Mouse (Mus musculus) kidney, postnatal 0 days (tissue): ENCODE measurements at regions not wholly inside any gene's neighbourhood (a gene's known extent, or its start where the extent isn't known, plus 50 kb on each side); places are given as distances from the start of the nearest gene placed in this dataset.

Experiments used
- ATAC-seq: fragments of 200-750 bp; cut with Nextera tagmentation; replicated peaks from 2 replicates; pipeline ENCODE4 v1.8.0; 2017; ENCODE audit warnings: low read depth, moderate number of reproducible peaks, moderate TSS enrichment, moderate library complexity; ENCODE audit not compliant: low FRiP score
- DNase-seq: peaks from one replicate; pipeline ENCODE4 v3.0.0-alpha.2; 2016; ENCODE audit warnings: low spot score
- H3K27ac ChIP-seq: fragments of 300-500 bp; sonication (generic); 2 replicates; pipeline ENCODE4 v1.5.1; 2014; ENCODE audit warnings: mild to moderate bottlenecking
- H3K27me3 ChIP-seq: fragments of 300-500 bp; sonication (generic); 2 replicates; pipeline ENCODE4 v1.6.1; 2014; ENCODE audit warnings: low read length, mixed read lengths; ENCODE audit not compliant: insufficient read depth
- H3K36me3 ChIP-seq: fragments of 300-500 bp; sonication (generic); 2 replicates; pipeline ENCODE4 v1.6.1; 2014; ENCODE audit warnings: low read length, mixed read lengths; ENCODE audit not compliant: insufficient read depth
- H3K4me1 ChIP-seq: fragments of 300-500 bp; sonication (generic); replicated peaks from 2 replicates; pipeline ENCODE4 v1.6.1; 2014; ENCODE audit warnings: antibody characterized with exemption, low read length, mixed read lengths; ENCODE audit not compliant: insufficient read depth
- H3K4me2 ChIP-seq: fragments of 300-500 bp; sonication (generic); 2 replicates; pipeline ENCODE4 v1.6.1; 2014; ENCODE audit warnings: mild to moderate bottlenecking, low read length, moderate library complexity, mixed read lengths
- H3K4me3 ChIP-seq: fragments of 300-500 bp; sonication (generic); replicated peaks from 2 replicates; pipeline ENCODE4 v1.5.1; 2014; ENCODE audit warnings: low read depth, low read length
- H3K9ac ChIP-seq: fragments of 300-500 bp; sonication (generic); 2 replicates; pipeline ENCODE4 v1.6.1; 2014; ENCODE audit warnings: low read depth, low read length
- H3K9me3 ChIP-seq: fragments of 300-500 bp; sonication (generic); replicated peaks from 2 replicates; pipeline ENCODE4 v1.6.1; 2016; ENCODE audit warnings: low read length, inconsistent platforms, mixed read lengths
- CTCF ChIP-seq: IDR thresholded peaks from 2 replicates; pipeline ENCODE4 v1.5.1; 2016; ENCODE audit warnings: antibody characterized with exemption, low read depth, mild to moderate bottlenecking, moderate library complexity
- WGBS: fragments of 180-500 bp; shearing (Covaris S2); extraction: QIAGEN DNeasy Blood & Tissue Kit; methylation state at CpG from one replicate; pipeline ENCODE4 v1.1.7; 2014; 5-methylcytosine and 5-hydroxymethylcytosine counted together

GRCm38 (mm10) chr12:71619561-71619960, 211.3 kb upstream of the Daam1 start:
- Histone ChIP-seq H3K27ac (no peak overlapping the region), H3K36me3 (no peaks in the 10 kb centered on the region), H3K4me3 (no peak overlapping the region), H3K9ac (no peak overlapping the region), H3K27me3 (no peaks in the 10 kb centered on the region), H3K9me3 (no peaks in the 10 kb centered on the region), H3K4me2 (no peak overlapping the region), H3K4me1 (no peaks in the 10 kb centered on the region)
- no peak for DNase-seq
- no peak for ATAC-seq
- no peak for TF ChIP-seq CTCF
- 31% methylated on average over 4 of the region's 4 CpGs for WGBS

DNA sequence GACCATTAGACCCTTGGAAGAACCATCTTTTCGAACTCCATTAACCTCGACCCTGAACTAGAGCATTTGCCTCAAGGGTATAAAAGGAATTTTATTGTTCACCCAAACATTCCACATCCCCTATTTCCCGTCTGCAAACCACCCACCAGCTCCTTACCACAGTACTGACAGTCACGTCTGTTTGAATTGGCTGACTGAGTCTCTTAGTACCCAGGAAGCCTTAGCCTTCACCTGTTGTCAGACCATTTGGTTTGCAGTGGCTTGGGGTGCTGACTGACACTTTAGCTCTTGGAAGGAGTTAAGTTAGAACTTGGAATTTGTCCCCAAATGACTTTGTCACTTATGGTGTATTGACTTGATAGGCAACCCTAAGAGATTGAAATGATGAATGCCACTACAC, 209.3 kb upstream of the Daam1 start:
- no peak for TF ChIP-seq CTCF
- no peaks in the 10 kb centered on the region for H3K27me3 ChIP-seq
- H3K4me3 ChIP-seq = no peak overlapping the region
- no peaks in the 10 kb centered on the region for H3K9me3 ChIP-seq
- no peak for ATAC-seq
- H3K4me1 ChIP-seq = peaks cover 7% of the 10 kb centered on the region; the same call in 1 of the 2 replicates
- H3K27ac ChIP-seq = no peak overlapping the region
- no peak for DNase-seq
- no peaks in the 10 kb centered on the region for H3K36me3 ChIP-seq
- no peak overlapping the region for H3K4me2 ChIP-seq
- no peak overlapping the region for H3K9ac ChIP-seq
- 26% methylated on average over 4 of the region's 4 CpGs for WGBS

DNA sequence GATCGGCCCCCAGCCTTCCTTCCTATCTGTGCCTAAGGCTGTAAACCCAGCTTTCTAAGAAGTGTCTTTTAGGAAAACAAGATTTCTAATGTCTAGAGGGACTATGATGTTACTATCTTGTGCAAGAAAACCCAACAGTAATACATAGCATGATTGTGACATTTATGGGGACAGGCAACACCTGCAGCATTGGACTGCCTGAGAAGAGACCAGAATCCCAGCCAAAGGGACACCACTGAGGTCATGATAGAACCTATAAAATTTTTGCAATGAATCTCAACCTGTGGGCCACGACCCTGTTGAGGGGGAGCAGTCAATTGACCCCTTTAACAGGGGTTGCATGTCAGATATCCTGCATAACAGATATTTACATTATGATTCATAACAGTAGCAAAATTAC, 208.1 kb upstream of the Daam1 start:
- no peaks in the 10 kb centered on the region for H3K36me3 ChIP-seq
- no peak overlapping the region for H3K4me2 ChIP-seq
- H3K4me3 ChIP-seq = no peak overlapping the region
- peaks cover 7% of the 10 kb centered on the region for H3K4me1 ChIP-seq
- H3K9me3 ChIP-seq = no peaks in the 10 kb centered on the region
- DNase-seq (no peak), ATAC-seq (no peak)
- no peak overlapping the region for H3K9ac ChIP-seq
- 53% methylated on average over 2 of the region's 2 CpGs for WGBS
- H3K27me3 ChIP-seq = no peaks in the 10 kb centered on the region
- 0 out of 2 replicates have a peak overlapping the region, but pooled peaks have one; percentile 60 for H3K27ac ChIP-seq
- no peak for TF ChIP-seq CTCF

DNA sequence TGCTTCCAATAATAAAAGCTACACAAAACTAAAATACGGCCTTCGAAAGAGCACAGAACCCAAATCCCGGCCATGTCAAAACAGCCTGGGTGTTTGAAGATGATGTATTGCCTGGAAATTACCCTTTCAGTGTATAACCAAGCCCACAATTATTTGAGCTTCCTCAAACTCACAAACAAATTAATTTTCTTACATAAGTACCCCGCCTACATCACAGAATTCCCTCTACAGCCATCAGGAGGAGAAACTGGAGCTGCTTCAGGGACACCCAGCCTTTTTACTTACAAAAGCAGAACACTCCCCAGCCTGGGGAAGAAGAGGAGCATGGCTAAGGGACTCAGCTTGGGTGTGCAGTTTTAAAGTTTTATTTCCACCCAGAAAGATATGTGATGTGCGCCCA, 207.6 kb upstream of the Daam1 start:
- H3K27ac ChIP-seq = peak overlapping the region; percentile 60; the same call in 1 of the 2 replicates
- H3K4me2 ChIP-seq = no peak overlapping the region
- no peaks in the 10 kb centered on the region for H3K9me3 ChIP-seq
- H3K36me3 ChIP-seq = no peaks in the 10 kb centered on the region
- DNase-seq = peak; percentile 69
- no peak for TF ChIP-seq CTCF
- H3K27me3 ChIP-seq = no peaks in the 10 kb centered on the region
- 64% methylated on average over 5 of the region's 5 CpGs for WGBS
- peaks cover 7% of the 10 kb centered on the region for H3K4me1 ChIP-seq
- no peak overlapping the region for H3K9ac ChIP-seq
- H3K4me3 ChIP-seq = no peak overlapping the region
- ATAC-seq = no peak

- no peak for TF ChIP-seq CTCF
Observed at GRCm38 (mm10) chr12:71624076-71624475, 206.8 kb upstream of the Daam1 start.

DNA sequence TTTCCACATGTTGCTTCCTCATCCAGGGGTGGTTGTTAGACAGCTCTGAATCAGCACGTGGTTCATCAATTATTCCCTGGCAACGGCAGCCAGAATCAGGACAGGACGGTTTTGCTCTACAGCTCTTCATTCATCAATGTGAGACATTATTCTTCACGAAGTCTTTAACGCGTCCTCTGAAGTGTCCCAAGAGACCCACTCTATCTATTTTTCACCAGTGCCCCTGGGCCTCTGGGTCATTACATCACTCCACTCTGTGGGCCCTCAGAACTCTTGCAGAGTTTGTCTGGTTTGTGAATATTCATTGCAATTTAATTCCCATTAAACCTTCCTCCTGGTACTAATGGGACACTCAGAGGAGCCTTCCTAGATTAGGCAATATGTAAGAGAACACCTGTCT, 206.2 kb upstream of the Daam1 start:
- no peaks in the 10 kb centered on the region for H3K27me3 ChIP-seq
- ATAC-seq (no peak), DNase-seq (no peak)
- no peak overlapping the region for H3K27ac ChIP-seq
- WGBS = 55% methylated on average over 6 of the region's 6 CpGs
- no peak for TF ChIP-seq CTCF
- H3K36me3 ChIP-seq = no peaks in the 10 kb centered on the region
- H3K9me3 ChIP-seq = no peaks in the 10 kb centered on the region
- no peak overlapping the region for H3K4me3 ChIP-seq
- H3K4me1 ChIP-seq = peaks cover 7% of the 10 kb centered on the region
- no peak overlapping the region for H3K4me2 ChIP-seq
- H3K9ac ChIP-seq = no peak overlapping the region

More at GRCm38 (mm10) chr12:71624076-71624475, 206.8 kb upstream of the Daam1 start:
- no peak overlapping the region for H3K9ac ChIP-seq
- peaks cover 7% of the 10 kb centered on the region for H3K4me1 ChIP-seq
- H3K36me3 ChIP-seq = no peaks in the 10 kb centered on the region
- H3K9me3 ChIP-seq = no peaks in the 10 kb centered on the region
- 63% methylated on average over 8 of the region's 8 CpGs for WGBS
- H3K4me3 ChIP-seq = no peak overlapping the region
- ATAC-seq = no peak
- H3K27me3 ChIP-seq = no peaks in the 10 kb centered on the region
- H3K27ac ChIP-seq = no peak overlapping the region
- no peak for DNase-seq
- no peak overlapping the region for H3K4me2 ChIP-seq

DNA sequence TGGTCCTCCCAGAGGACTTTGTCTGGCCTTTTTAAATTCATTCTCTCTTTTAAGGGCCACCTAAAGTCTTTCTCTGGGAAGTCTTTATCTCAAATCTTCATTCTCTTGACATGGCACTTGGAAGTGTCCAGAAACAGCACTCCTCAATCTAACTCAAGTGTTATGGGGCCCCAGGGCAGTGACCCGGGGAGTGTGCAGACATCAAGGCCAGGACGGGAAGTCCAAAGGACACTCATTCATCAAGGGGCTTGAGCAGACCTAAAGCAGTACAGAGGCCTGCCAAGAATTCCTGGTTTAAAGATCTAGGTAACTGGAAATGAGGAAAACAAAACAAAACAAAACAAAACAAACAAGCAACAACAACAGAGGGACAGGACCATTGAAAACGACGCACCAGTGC, 205.8 kb upstream of the Daam1 start:
- ATAC-seq (no peak), DNase-seq (no peak)
- no peak overlapping the region for H3K9ac ChIP-seq
- H3K4me3 ChIP-seq = no peak overlapping the region
- WGBS = 35% methylated on average over 4 of the region's 4 CpGs
- H3K4me2 ChIP-seq = no peak overlapping the region
- peaks cover 7% of the 10 kb centered on the region for H3K4me1 ChIP-seq
- H3K36me3 ChIP-seq = no peaks in the 10 kb centered on the region
- no peak for TF ChIP-seq CTCF
- no peaks in the 10 kb centered on the region for H3K9me3 ChIP-seq
- no peaks in the 10 kb centered on the region for H3K27me3 ChIP-seq
- no peak overlapping the region for H3K27ac ChIP-seq
